Mouse (Mus musculus): ENCODE data around the gene Bcr. TPM values are rescaled to one million over a fixed set of nuclear protein-coding genes. Genes with fewer than 3 reads are reported as not detected.
A peak's percentile ranks its signal among the peaks of the same experiment; 100 is the strongest.

Bcr gene
- total and polyA plus RNA-seq, 3 experiments = 0.71 TPM; not detected in 2

DNA sequence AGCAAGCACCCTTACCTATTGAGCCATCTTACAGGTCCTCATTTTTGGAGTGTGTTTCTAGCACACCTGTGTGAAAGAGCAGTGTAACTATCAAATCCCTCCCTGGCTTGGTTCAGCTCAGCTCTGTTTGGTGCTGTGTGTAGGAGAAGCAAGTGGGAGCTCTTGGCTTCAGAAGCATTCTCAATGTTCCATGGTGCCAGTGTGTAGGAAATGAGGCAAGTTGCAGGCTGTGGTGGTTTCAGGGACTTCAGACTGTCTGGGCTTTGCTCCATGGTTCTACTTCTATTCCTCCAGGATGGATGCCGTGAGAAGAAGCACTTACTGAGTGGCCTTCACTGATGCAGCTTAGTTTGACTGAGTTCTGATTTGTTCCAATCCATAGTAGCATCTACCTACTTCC, 137.4 kb downstream of the Bcr start:
- TF ChIP-seq POLR2AphosphoS5 (IDR thresholded peaks at IDR 0.05; ENCODE audit: insufficient replicate concordance, low read depth, low read length) = no peak
- TF ChIP-seq GATA1 (IDR thresholded peaks at IDR 0.05; ENCODE audit: borderline replicate concordance, low read length) = no peak
- TF ChIP-seq CTCF (IDR thresholded peaks at IDR 0.05; ENCODE audit: low read depth, low read length) = no peak
- TF ChIP-seq TAL1 (conservative IDR thresholded peaks at IDR 0.05; ENCODE audit: low read depth, low read length) = no peak
- no peak for TF ChIP-seq GATA2 (IDR thresholded peaks at IDR 0.05; ENCODE audit: borderline replicate concordance, low read depth, low read length)
- Histone ChIP-seq H3K4me1 (ENCODE audit: insufficient read depth, low read depth, low read length) (no peaks in the 10 kb centered on the region), H3K36me3 (replicated peaks) (no peaks in the 10 kb centered on the region), H3K27me3 (ENCODE audit: insufficient read depth, low read length) (peaks cover 3% of the 10 kb centered on the region; the same call in 1 of the 2 replicates), H3K4me3 (ENCODE audit: low read depth, low read length) (no peak overlapping the region), H3K9me3 (replicated peaks) (peaks cover 2% of the 10 kb centered on the region; the same call in 1 of the 2 replicates)
- no peak for ATAC-seq (ENCODE audit: extremely low read depth, insufficient number of reproducible peaks, low FRiP score, poor library complexity, severe bottlenecking)
- DNase-seq (ENCODE audit: low spot score) = no peak

- Histone ChIP-seq H3K4me3 (ENCODE audit: low read depth, low read length) (no peak overlapping the region), H3K4me1 (ENCODE audit: insufficient read depth, low read depth, low read length) (no peaks in the 10 kb centered on the region), H3K36me3 (replicated peaks) (no peaks in the 10 kb centered on the region), H3K27me3 (ENCODE audit: insufficient read depth, low read length) (peaks cover 5% of the 10 kb centered on the region; the same call in 1 of the 2 replicates), H3K9me3 (replicated peaks) (no peaks in the 10 kb centered on the region)
- DNase-seq (ENCODE audit: low spot score) (no peak), ATAC-seq (ENCODE audit: extremely low read depth, insufficient number of reproducible peaks, low FRiP score, poor library complexity, severe bottlenecking) (no peak)
- no peak for TF ChIP-seq GATA2 (IDR thresholded peaks at IDR 0.05; ENCODE audit: borderline replicate concordance, low read depth, low read length)
- no peak for TF ChIP-seq TAL1 (conservative IDR thresholded peaks at IDR 0.05; ENCODE audit: low read depth, low read length)
- TF ChIP-seq CTCF (IDR thresholded peaks at IDR 0.05; ENCODE audit: low read depth, low read length) = no peak
- no peak for TF ChIP-seq GATA1 (IDR thresholded peaks at IDR 0.05; ENCODE audit: borderline replicate concordance, low read length)
- no peak for TF ChIP-seq POLR2AphosphoS5 (IDR thresholded peaks at IDR 0.05; ENCODE audit: insufficient replicate concordance, low read depth, low read length)
Observed at GRCm38 (mm10) chr10:75200733-75201132, 140.3 kb downstream of the Bcr start.

- ATAC-seq (ENCODE audit: extremely low read depth, insufficient number of reproducible peaks, low FRiP score, poor library complexity, severe bottlenecking) (no peak), DNase-seq (ENCODE audit: low spot score) (no peak)
- peaks cover under 1% of the 10 kb centered on the region for H3K4me1 ChIP-seq (ENCODE audit: insufficient read depth, low read depth, low read length)
- no peak overlapping the region for H3K4me3 ChIP-seq (ENCODE audit: low read depth, low read length)
- H3K27me3 ChIP-seq (ENCODE audit: insufficient read depth, low read length) = peaks cover 5% of the 10 kb centered on the region; the same call in 1 of the 2 replicates
- H3K9me3 ChIP-seq (replicated peaks) = no peaks in the 10 kb centered on the region
- TF ChIP-seq GATA1 (IDR thresholded peaks at IDR 0.05; ENCODE audit: borderline replicate concordance, low read length) (no peak), GATA2 (IDR thresholded peaks at IDR 0.05; ENCODE audit: borderline replicate concordance, low read depth, low read length) (no peak), CTCF (IDR thresholded peaks at IDR 0.05; ENCODE audit: low read depth, low read length) (no peak), TAL1 (conservative IDR thresholded peaks at IDR 0.05; ENCODE audit: low read depth, low read length) (no peak), POLR2AphosphoS5 (IDR thresholded peaks at IDR 0.05; ENCODE audit: insufficient replicate concordance, low read depth, low read length) (no peak)
- no peaks in the 10 kb centered on the region for H3K36me3 ChIP-seq (replicated peaks)
Observed at GRCm38 (mm10) chr10:75206192-75206591, 145.8 kb downstream of the Bcr start.

DNA sequence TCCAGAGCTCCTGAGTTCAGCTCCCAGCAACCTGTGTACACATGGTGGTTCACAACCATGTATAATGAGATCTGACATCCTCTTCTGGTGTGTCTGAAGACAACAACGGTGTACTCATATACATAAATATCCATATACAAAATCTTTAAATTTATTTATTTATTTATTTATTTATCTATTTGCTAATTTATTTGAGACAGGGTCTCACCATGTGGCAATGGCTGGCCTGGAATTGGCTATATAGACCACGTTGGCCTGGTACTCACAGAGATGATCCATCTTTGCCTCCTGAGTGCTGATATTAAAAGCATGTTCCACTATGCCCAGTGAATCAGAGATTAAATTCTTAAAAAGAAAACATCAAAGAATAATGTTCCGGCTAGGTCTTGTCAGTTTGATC, 150.4 kb downstream of the Bcr start:
- H3K4me1 ChIP-seq (ENCODE audit: insufficient read depth, low read depth, low read length) = peaks cover 14% of the 10 kb centered on the region
- no peaks in the 10 kb centered on the region for H3K9me3 ChIP-seq (replicated peaks)
- H3K36me3 ChIP-seq (replicated peaks) = peaks cover 3% of the 10 kb centered on the region
- TF ChIP-seq GATA2 (IDR thresholded peaks at IDR 0.05; ENCODE audit: borderline replicate concordance, low read depth, low read length) (no peak), POLR2AphosphoS5 (IDR thresholded peaks at IDR 0.05; ENCODE audit: insufficient replicate concordance, low read depth, low read length) (no peak), GATA1 (IDR thresholded peaks at IDR 0.05; ENCODE audit: borderline replicate concordance, low read length) (no peak), CTCF (IDR thresholded peaks at IDR 0.05; ENCODE audit: low read depth, low read length) (no peak), TAL1 (conservative IDR thresholded peaks at IDR 0.05; ENCODE audit: low read depth, low read length) (no peak)
- DNase-seq (ENCODE audit: low spot score) = no peak
- H3K27me3 ChIP-seq (ENCODE audit: insufficient read depth, low read length) = peaks cover 3% of the 10 kb centered on the region; the same call in 1 of the 2 replicates
- ATAC-seq (ENCODE audit: extremely low read depth, insufficient number of reproducible peaks, low FRiP score, poor library complexity, severe bottlenecking) = no peak
- H3K4me3 ChIP-seq (ENCODE audit: low read depth, low read length) = no peak overlapping the region

GRCm38 (mm10) chr10:75211807-75212645, 151.6 kb downstream of the Bcr start, which contains the start of gene Specc1l:
TSS of gene Specc1l (plus strand) at chr10:75212073.
- no peak for TF ChIP-seq TAL1 (conservative IDR thresholded peaks at IDR 0.05; ENCODE audit: low read depth, low read length)
- no peak for TF ChIP-seq POLR2AphosphoS5 (IDR thresholded peaks at IDR 0.05; ENCODE audit: insufficient replicate concordance, low read depth, low read length)
- no peak for TF ChIP-seq GATA1 (IDR thresholded peaks at IDR 0.05; ENCODE audit: borderline replicate concordance, low read length)
- no peak for TF ChIP-seq CTCF (IDR thresholded peaks at IDR 0.05; ENCODE audit: low read depth, low read length)
- no peak for TF ChIP-seq GATA2 (IDR thresholded peaks at IDR 0.05; ENCODE audit: borderline replicate concordance, low read depth, low read length)
- Histone ChIP-seq H3K9me3 (replicated peaks) (no peaks in the 10 kb centered on the region), H3K27me3 (ENCODE audit: insufficient read depth, low read length) (no peaks in the 10 kb centered on the region), H3K36me3 (replicated peaks) (peaks cover 3% of the 10 kb centered on the region), H3K4me3 (ENCODE audit: low read depth, low read length) (peak within 1 kb of the TSS; percentile 85), H3K4me1 (ENCODE audit: insufficient read depth, low read depth, low read length) (peaks cover 14% of the 10 kb centered on the region)
- DNase-seq (ENCODE audit: low spot score) = peak; percentile 93
- ATAC-seq (ENCODE audit: extremely low read depth, insufficient number of reproducible peaks, low FRiP score, poor library complexity, severe bottlenecking) = peak; percentile 93

DNA sequence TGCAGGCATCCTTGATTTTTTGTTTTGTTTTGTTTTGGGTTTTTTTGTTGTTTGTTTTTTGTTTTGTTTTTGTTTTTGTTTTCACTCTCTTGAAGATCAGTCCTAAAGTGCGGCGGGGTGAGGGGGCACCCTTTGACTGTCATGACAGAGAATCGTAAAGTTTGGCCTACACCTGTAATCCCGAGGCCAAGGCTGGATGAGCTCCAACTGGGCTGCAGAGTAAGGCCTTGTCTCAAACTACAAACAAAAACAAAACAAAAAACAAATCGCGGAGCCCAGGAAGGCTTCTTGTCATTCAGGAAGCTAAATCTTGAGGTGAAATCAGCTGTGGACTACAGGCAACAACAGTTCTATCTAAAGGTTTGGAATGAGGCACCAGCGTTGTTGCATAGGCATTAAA, 152.6 kb downstream of the Bcr start:
- peak overlapping the region; percentile 85; the same call in 1 of the 2 replicates for H3K4me3 ChIP-seq (ENCODE audit: low read depth, low read length)
- no peak for DNase-seq (ENCODE audit: low spot score)

More for the DNA sequence above, 152.6 kb downstream of the Bcr start:
- TF ChIP-seq GATA1 (IDR thresholded peaks at IDR 0.05; ENCODE audit: borderline replicate concordance, low read length) = no peak
- no peak for TF ChIP-seq GATA2 (IDR thresholded peaks at IDR 0.05; ENCODE audit: borderline replicate concordance, low read depth, low read length)
- TF ChIP-seq CTCF (IDR thresholded peaks at IDR 0.05; ENCODE audit: low read depth, low read length) = no peak
- no peak for TF ChIP-seq TAL1 (conservative IDR thresholded peaks at IDR 0.05; ENCODE audit: low read depth, low read length)
- no peak for TF ChIP-seq POLR2AphosphoS5 (IDR thresholded peaks at IDR 0.05; ENCODE audit: insufficient replicate concordance, low read depth, low read length)
- Histone ChIP-seq H3K9me3 (replicated peaks) (no peaks in the 10 kb centered on the region), H3K4me1 (ENCODE audit: insufficient read depth, low read depth, low read length) (peaks cover 14% of the 10 kb centered on the region), H3K36me3 (replicated peaks) (peaks cover 3% of the 10 kb centered on the region), H3K27me3 (ENCODE audit: insufficient read depth, low read length) (no peaks in the 10 kb centered on the region)
- ATAC-seq (ENCODE audit: extremely low read depth, insufficient number of reproducible peaks, low FRiP score, poor library complexity, severe bottlenecking) = no peak

All from G1E (cell line).